Mouse (Mus musculus): ENCODE data around the gene Tfec.

DNA sequence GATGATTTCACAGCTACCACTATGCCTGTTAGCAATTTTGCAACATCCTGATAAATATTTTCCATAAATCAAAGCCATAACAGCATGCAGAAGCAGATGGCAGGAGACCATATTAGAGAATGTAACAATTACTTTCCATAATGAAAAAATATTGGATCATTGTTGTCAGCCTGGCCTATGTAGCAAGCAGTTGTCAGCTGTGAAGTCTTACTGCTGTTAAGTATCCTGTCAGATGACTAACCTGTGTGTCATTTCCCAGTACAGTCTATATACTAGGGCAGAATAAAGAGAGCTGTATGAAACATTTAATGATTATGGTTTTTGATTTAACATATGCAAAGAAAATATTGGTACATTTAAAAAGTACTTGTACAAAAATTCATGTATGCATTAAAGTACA lies 69.9 kb downstream of the Tfec start:
- TF ChIP-seq TAL1 (conservative IDR thresholded peaks at IDR 0.05; ENCODE audit: low read depth, low read length) (no peak), CTCF (IDR thresholded peaks at IDR 0.05; ENCODE audit: low read depth, low read length) (no peak)
